ENCODE assay signal across 26 mouse cellular contexts in genomic region chr11:115522238-115522637, GRCm38 (mm10). TPM values are rescaled to one million over a fixed set of nuclear protein-coding genes. Genes with fewer than 3 reads are reported as not detected.
DNase-seq lines count a peak whose midpoint lies in the region; ATAC-seq and TF ChIP-seq lines count a peak whose summit lies in the region.
"Had no signal": no experiment of that assay in that cellular context is flagged by ENCODE, and none has a peak within 500 bp of the region (broad histone marks: within the 10 kb centered on the region; RNA-seq: fewer than 3 reads in every experiment).

No protein-coding gene starts in this region.

- peak; percentile 61 for DNase-seq in heart, embryonic 10.5 days (ENCODE audit: low spot score)
- no peak for DNase-seq in heart, adult 8-10 months (ENCODE audit: low spot score)
- DNase-seq in midbrain, embryonic 11.5 days (ENCODE audit: low spot score, missing footprints), result peak; percentile 74
- DNase-seq in cerebellum, postnatal 14 days, result no peak
- DNase-seq: adrenal gland, adult 8-10 months; adrenal gland, postnatal 25 days; B cell, adult 2 months; cerebellum, adult 11-12 months; cerebellum, adult 8-10 months; cerebellum, postnatal 10 days; gastrocnemius, postnatal 10 days; gastrocnemius, postnatal 36 days; heart, adult 2 months; kidney, adult 11 months had no signal

- WGBS in heart, embryonic 10.5 days, result 92% methylated on average over 2 of the region's 2 CpGs
- WGBS in intestine, postnatal 0 days, result 85% methylated on average over 2 of the region's 2 CpGs
- WGBS in intestine, embryonic 15.5 days, result 86% methylated on average over 2 of the region's 2 CpGs
- 91% methylated on average over 2 of the region's 2 CpGs for WGBS in midbrain, embryonic 11.5 days
- 92% methylated on average over 2 of the region's 2 CpGs for WGBS in midbrain, embryonic 15.5 days

- H3K9me3 ChIP-seq in heart, embryonic 10.5 days, result no peaks in the 10 kb centered on the region
- H3K9me3 ChIP-seq in intestine, postnatal 0 days (ENCODE audit: control insufficient read depth), result no peaks in the 10 kb centered on the region
- H3K9me3 ChIP-seq in intestine, embryonic 15.5 days, result no peaks in the 10 kb centered on the region
- no peaks in the 10 kb centered on the region for H3K9me3 ChIP-seq in midbrain, embryonic 11.5 days (ENCODE audit: control insufficient read depth, low read length)
- no peaks in the 10 kb centered on the region for H3K9me3 ChIP-seq in midbrain, embryonic 15.5 days
- H3K9me3 ChIP-seq: embryonic facial prominence, embryonic 13.5 days; forebrain, embryonic 10.5 days; forebrain, embryonic 13.5 days; heart, embryonic 12.5 days; heart, embryonic 15.5 days; hindbrain, embryonic 12.5 days; hindbrain, embryonic 15.5 days had no signal

- H3K27ac ChIP-seq in heart, embryonic 10.5 days, result no peak overlapping the region
- H3K27ac ChIP-seq in intestine, postnatal 0 days (ENCODE audit: low read depth, low read length), result no peak overlapping the region
- H3K27ac ChIP-seq in intestine, embryonic 15.5 days, result no peak overlapping the region
- H3K27ac ChIP-seq in midbrain, embryonic 11.5 days (ENCODE audit: low read depth, low read length), result no peak overlapping the region
- no peak overlapping the region for H3K27ac ChIP-seq in midbrain, embryonic 15.5 days
- H3K27ac ChIP-seq: embryonic facial prominence, embryonic 13.5 days; forebrain, embryonic 10.5 days; forebrain, embryonic 13.5 days; heart, adult 2 months; heart, embryonic 15.5 days; hindbrain, embryonic 12.5 days; hindbrain, embryonic 15.5 days had no signal

- H3K4me3 ChIP-seq in heart, embryonic 10.5 days, result no peak overlapping the region
- H3K4me3 ChIP-seq in intestine, postnatal 0 days (ENCODE audit: low read depth, low read length), result no peak overlapping the region
- H3K4me3 ChIP-seq in intestine, embryonic 15.5 days (replicated peaks), result no peak overlapping the region
- no peak overlapping the region for H3K4me3 ChIP-seq in midbrain, embryonic 11.5 days (ENCODE audit: low read depth, low read length)
- no peak overlapping the region for H3K4me3 ChIP-seq in midbrain, embryonic 15.5 days
- H3K4me3 ChIP-seq: embryonic facial prominence, embryonic 13.5 days; forebrain, embryonic 10.5 days; forebrain, embryonic 13.5 days; heart, adult 2 months; heart, embryonic 12.5 days; heart, embryonic 15.5 days; hindbrain, embryonic 12.5 days; hindbrain, embryonic 15.5 days had no signal

- H3K4me1 ChIP-seq in heart, embryonic 10.5 days, result peaks cover 4% of the 10 kb centered on the region; the same call in 1 of the 2 replicates
- no peaks in the 10 kb centered on the region for H3K4me1 ChIP-seq in intestine, postnatal 0 days (replicated peaks; ENCODE audit: control insufficient read depth, insufficient read depth, low read length)
- H3K4me1 ChIP-seq in intestine, embryonic 15.5 days (replicated peaks), result no peaks in the 10 kb centered on the region
- no peaks in the 10 kb centered on the region for H3K4me1 ChIP-seq in midbrain, embryonic 11.5 days (ENCODE audit: control insufficient read depth, insufficient read depth, low read length)
- no peaks in the 10 kb centered on the region for H3K4me1 ChIP-seq in midbrain, embryonic 15.5 days
- H3K4me1 ChIP-seq: embryonic facial prominence, embryonic 13.5 days; forebrain, embryonic 10.5 days; forebrain, embryonic 13.5 days; hindbrain, embryonic 12.5 days; hindbrain, embryonic 15.5 days had no signal

- ATAC-seq in intestine, postnatal 0 days, result peak; percentile 16; the same call in 1 of the 2 replicates
- no peak for ATAC-seq in intestine, embryonic 15.5 days
- ATAC-seq in midbrain, embryonic 11.5 days (ENCODE audit: low FRiP score), result no peak
- ATAC-seq in midbrain, embryonic 15.5 days (replicated peaks), result no peak
- ATAC-seq: activated CD4-positive, CD25-positive, alpha-beta regulatory T cell, adult 4 months; forebrain, embryonic 13.5 days; forebrain, embryonic 16.5 days had no signal

- no peaks in the 10 kb centered on the region for H3K27me3 ChIP-seq in heart, embryonic 10.5 days (ENCODE audit: insufficient read depth, poor library complexity, severe bottlenecking)
- H3K27me3 ChIP-seq in intestine, postnatal 0 days (replicated peaks; ENCODE audit: control insufficient read depth, insufficient read depth, low read length), result no peaks in the 10 kb centered on the region
- no peaks in the 10 kb centered on the region for H3K27me3 ChIP-seq in intestine, embryonic 15.5 days (replicated peaks)
- no peaks in the 10 kb centered on the region for H3K27me3 ChIP-seq in midbrain, embryonic 11.5 days (ENCODE audit: control insufficient read depth, insufficient read depth, low read length)
- no peaks in the 10 kb centered on the region for H3K27me3 ChIP-seq in midbrain, embryonic 15.5 days (replicated peaks)
- H3K27me3 ChIP-seq: embryonic facial prominence, embryonic 13.5 days; forebrain, embryonic 13.5 days; heart, embryonic 12.5 days; heart, embryonic 15.5 days; hindbrain, embryonic 12.5 days; hindbrain, embryonic 15.5 days had no signal

- peaks cover 47% of the 10 kb centered on the region for H3K36me3 ChIP-seq in heart, embryonic 10.5 days
- H3K36me3 ChIP-seq in intestine, postnatal 0 days (ENCODE audit: control insufficient read depth, insufficient read depth), result peaks cover 40% of the 10 kb centered on the region
- peaks cover 25% of the 10 kb centered on the region for H3K36me3 ChIP-seq in intestine, embryonic 15.5 days
- H3K36me3 ChIP-seq in midbrain, embryonic 11.5 days (ENCODE audit: control insufficient read depth, insufficient read depth, low read length), result peaks cover 22% of the 10 kb centered on the region
- H3K36me3 ChIP-seq in midbrain, embryonic 15.5 days (replicated peaks), result peaks cover 29% of the 10 kb centered on the region; the same call in 1 of the 2 replicates

- H3K4me2 ChIP-seq in intestine, postnatal 0 days (replicated peaks; ENCODE audit: low read depth), result no peak overlapping the region
- no peak overlapping the region for H3K4me2 ChIP-seq in intestine, embryonic 15.5 days (replicated peaks)
- H3K4me2 ChIP-seq in midbrain, embryonic 11.5 days, result no peak overlapping the region
- H3K4me2 ChIP-seq in midbrain, embryonic 15.5 days, result no peak overlapping the region
- H3K4me2 ChIP-seq: embryonic facial prominence, embryonic 13.5 days; forebrain, embryonic 13.5 days; heart, embryonic 12.5 days; heart, embryonic 15.5 days; hindbrain, embryonic 12.5 days; hindbrain, embryonic 15.5 days had no signal

- no peak overlapping the region for H3K9ac ChIP-seq in intestine, postnatal 0 days (ENCODE audit: low read depth, low read length)
- H3K9ac ChIP-seq in intestine, embryonic 15.5 days, result no peak overlapping the region
- no peak overlapping the region for H3K9ac ChIP-seq in midbrain, embryonic 11.5 days (ENCODE audit: low read length)
- H3K9ac ChIP-seq in midbrain, embryonic 15.5 days, result no peak overlapping the region
- H3K9ac ChIP-seq: embryonic facial prominence, embryonic 13.5 days; forebrain, embryonic 13.5 days; heart, embryonic 12.5 days; heart, embryonic 15.5 days; hindbrain, embryonic 12.5 days; hindbrain, embryonic 15.5 days had no signal

- no peak for TF ChIP-seq CTCF in intestine, postnatal 0 days (IDR thresholded peaks at IDR 0.05; ENCODE audit: low read depth)

RNA-seq across cellular contexts. Expression of gene Jpt1, which starts 8.1 kb away (rescaled TPM):
- polyA plus RNA-seq in heart, embryonic 10.5 days (2016; fragmentation: Nextera tagmentation; extraction: Ambion mirVana), result 451 and 471 TPM in 2 replicates
- 100 to 1,000 TPM; 114 to 126 (median 121) TPM for total RNA-seq in heart, adult 8-10 months (2022)
- polyA plus RNA-seq in intestine, postnatal 0 days (2015; fragmentation: Nextera tagmentation; extraction: Ambion mirVana), result 255 and 263 TPM in 2 replicates
- 493 and 505 TPM in 2 replicates for polyA plus RNA-seq in intestine, embryonic 15.5 days (2015; fragmentation: Nextera tagmentation; extraction: Ambion mirVana)
- polyA plus RNA-seq in midbrain, embryonic 11.5 days (2014; fragmentation: Nextera tagmentation; extraction: Ambion mirVana), result 954 and 958 TPM in 2 replicates
- polyA plus RNA-seq in midbrain, embryonic 15.5 days (2015; fragmentation: Nextera tagmentation; extraction: Ambion mirVana), result 1,600 and 1,616 TPM in 2 replicates

RNA-seq across cellular contexts. Expression of gene Sumo2, which starts 13.8 kb away (rescaled TPM):
- polyA plus RNA-seq in heart, embryonic 10.5 days (2016; fragmentation: Nextera tagmentation; extraction: Ambion mirVana), result 713 and 931 TPM in 2 replicates
- total RNA-seq in heart, adult 8-10 months (2022), result 100 to 1,000 TPM; 166 to 179 (median 176) TPM
- polyA plus RNA-seq in intestine, postnatal 0 days (2015; fragmentation: Nextera tagmentation; extraction: Ambion mirVana), result 404 and 414 TPM in 2 replicates
- 766 and 860 TPM in 2 replicates for polyA plus RNA-seq in intestine, embryonic 15.5 days (2015; fragmentation: Nextera tagmentation; extraction: Ambion mirVana)
- 1,615 and 1,739 TPM in 2 replicates for polyA plus RNA-seq in midbrain, embryonic 11.5 days (2014; fragmentation: Nextera tagmentation; extraction: Ambion mirVana)
- polyA plus RNA-seq in midbrain, embryonic 15.5 days (2015; fragmentation: Nextera tagmentation; extraction: Ambion mirVana), result 990 and 1,015 TPM in 2 replicates

RNA-seq across cellular contexts. Expression of gene Nt5c, which starts 30.6 kb away (rescaled TPM):
- polyA plus RNA-seq in heart, embryonic 10.5 days (2016; fragmentation: Nextera tagmentation; extraction: Ambion mirVana), result 79.3 and 95.0 TPM in 2 replicates
- total RNA-seq in heart, adult 8-10 months (2022), result 10 to 100 TPM in 2 of 4 experiments, 1 to 10 TPM in 2; 8.7 to 14.9 (median 10.1) TPM
- polyA plus RNA-seq in intestine, postnatal 0 days (2015; fragmentation: Nextera tagmentation; extraction: Ambion mirVana), result 189 and 194 TPM in 2 replicates
- polyA plus RNA-seq in intestine, embryonic 15.5 days (2015; fragmentation: Nextera tagmentation; extraction: Ambion mirVana), result 143 and 148 TPM in 2 replicates
- polyA plus RNA-seq in midbrain, embryonic 11.5 days (2014; fragmentation: Nextera tagmentation; extraction: Ambion mirVana), result 68.3 and 69.8 TPM in 2 replicates
- polyA plus RNA-seq in midbrain, embryonic 15.5 days (2015; fragmentation: Nextera tagmentation; extraction: Ambion mirVana), result 98.4 and 108 TPM in 2 replicates

RNA-seq across cellular contexts. Expression of gene Nup85, which starts 42.0 kb away (rescaled TPM):
- 179 and 208 TPM in 2 replicates for polyA plus RNA-seq in heart, embryonic 10.5 days (2016; fragmentation: Nextera tagmentation; extraction: Ambion mirVana)
- total RNA-seq in heart, adult 8-10 months (2022), result 10 to 100 TPM; 15.7 to 24.4 (median 19.2) TPM
- polyA plus RNA-seq in intestine, postnatal 0 days (2015; fragmentation: Nextera tagmentation; extraction: Ambion mirVana), result 30.4 and 31.5 TPM in 2 replicates
- polyA plus RNA-seq in intestine, embryonic 15.5 days (2015; fragmentation: Nextera tagmentation; extraction: Ambion mirVana), result 150 and 155 TPM in 2 replicates
- 195 and 197 TPM in 2 replicates for polyA plus RNA-seq in midbrain, embryonic 11.5 days (2014; fragmentation: Nextera tagmentation; extraction: Ambion mirVana)
- polyA plus RNA-seq in midbrain, embryonic 15.5 days (2015; fragmentation: Nextera tagmentation; extraction: Ambion mirVana), result 106 and 118 TPM in 2 replicates

RNA-seq across cellular contexts. Expression of gene Armc7, which starts 46.8 kb away (rescaled TPM):
- polyA plus RNA-seq in heart, embryonic 10.5 days (2016; fragmentation: Nextera tagmentation; extraction: Ambion mirVana), result 5.4 and 7.6 TPM in 2 replicates
- total RNA-seq in heart, adult 8-10 months (2022), result 1 to 10 TPM; 1.2 to 2.2 (median 1.9) TPM
- 6.9 and 7.0 TPM in 2 replicates for polyA plus RNA-seq in intestine, postnatal 0 days (2015; fragmentation: Nextera tagmentation; extraction: Ambion mirVana)
- polyA plus RNA-seq in intestine, embryonic 15.5 days (2015; fragmentation: Nextera tagmentation; extraction: Ambion mirVana), result 6.6 and 8.0 TPM in 2 replicates
- 7.7 and 7.8 TPM in 2 replicates for polyA plus RNA-seq in midbrain, embryonic 11.5 days (2014; fragmentation: Nextera tagmentation; extraction: Ambion mirVana)
- 20.6 and 20.9 TPM in 2 replicates for polyA plus RNA-seq in midbrain, embryonic 15.5 days (2015; fragmentation: Nextera tagmentation; extraction: Ambion mirVana)

Comparison
In these comparisons a context has a peak if more than half of its experiments do, and no peak if none do; other contexts are left out.
1. DNase-seq: peak in heart, embryonic 10.5 days (single experiment) and midbrain, embryonic 11.5 days (single experiment); none in heart, adult 8-10 months (single experiment) and cerebellum, postnatal 14 days (0 of 2).